Mouse (Mus musculus): ENCODE measurements around the gene Camk1d.

Gene Camk1d

GRCm38 (mm10) chr2:5572314-5573006 lies 141.9 kb downstream of the Camk1d start:
- WGBS, result 77% methylated on average over 10 of the region's 10 CpGs

- 84% methylated on average over 5 of the region's 5 CpGs for WGBS
Measured at GRCm38 (mm10) chr2:5566611-5567010, 147.7 kb downstream of the Camk1d start.

GRCm38 (mm10) chr2:5563685-5564084 lies 150.6 kb downstream of the Camk1d start:
- 76% methylated on average over 4 of the region's 4 CpGs for WGBS

- WGBS, result 78% methylated on average over 3 of the region's 3 CpGs
Measured at GRCm38 (mm10) chr2:5561446-5561845, 152.9 kb downstream of the Camk1d start.

GRCm38 (mm10) chr2:5553264-5553663 lies 161.1 kb downstream of the Camk1d start:
- 51% methylated on average over 3 of the region's 3 CpGs for WGBS

- WGBS, result 88% methylated on average over 5 of the region's 5 CpGs
Measured at GRCm38 (mm10) chr2:5551758-5552255, 162.5 kb downstream of the Camk1d start.

- WGBS, result 87% methylated on average over 2 of the region's 2 CpGs
Measured at GRCm38 (mm10) chr2:5549334-5549733, 165.0 kb downstream of the Camk1d start.

GRCm38 (mm10) chr2:5548872-5549271 lies 165.4 kb downstream of the Camk1d start:
- WGBS, result 56% methylated on average over 4 of the region's 4 CpGs

- 36% methylated on average over 3 of the region's 3 CpGs for WGBS
Measured at GRCm38 (mm10) chr2:5540870-5541269, 173.4 kb downstream of the Camk1d start.

GRCm38 (mm10) chr2:5539894-5540293 lies 174.4 kb downstream of the Camk1d start:
- WGBS, result 81% methylated on average over 3 of the region's 3 CpGs

- 16% methylated on average over 2 of the region's 2 CpGs for WGBS
Measured at GRCm38 (mm10) chr2:5533868-5534267, 180.4 kb downstream of the Camk1d start.

GRCm38 (mm10) chr2:5529992-5530391 lies 184.3 kb downstream of the Camk1d start:
- 66% methylated on average over 2 of the region's 2 CpGs for WGBS

GRCm38 (mm10) chr2:5519221-5519669 lies 195.1 kb downstream of the Camk1d start:
- WGBS, result 33% methylated on average over 8 of the region's 8 CpGs

- 43% methylated on average over 2 of the region's 2 CpGs for WGBS
Measured at GRCm38 (mm10) chr2:5515106-5515505, 199.2 kb downstream of the Camk1d start.

- over 99% methylated on average over 5 of the region's 5 CpGs for WGBS
Measured at GRCm38 (mm10) chr2:5514095-5514494, 200.2 kb downstream of the Camk1d start.

- WGBS, result 77% methylated on average over 2 of the region's 2 CpGs
Measured at GRCm38 (mm10) chr2:5513621-5514020, 200.7 kb downstream of the Camk1d start.

GRCm38 (mm10) chr2:5510042-5510441 lies 204.3 kb downstream of the Camk1d start:
- WGBS, result 72% methylated on average over 6 of the region's 6 CpGs

- 56% methylated on average over 4 of the region's 4 CpGs for WGBS
Measured at GRCm38 (mm10) chr2:5499620-5500019, 214.7 kb downstream of the Camk1d start.

- 38% methylated on average over 5 of the region's 5 CpGs for WGBS
Measured at GRCm38 (mm10) chr2:5489916-5490315, 224.4 kb downstream of the Camk1d start.

GRCm38 (mm10) chr2:5487344-5487743 lies 227.0 kb downstream of the Camk1d start:
- WGBS, result 77% methylated on average over 3 of the region's 3 CpGs

- 76% methylated on average over 7 of the region's 7 CpGs for WGBS
Measured at GRCm38 (mm10) chr2:5486663-5487062, 227.7 kb downstream of the Camk1d start.

- 95% methylated on average over 6 of the region's 6 CpGs for WGBS
Measured at GRCm38 (mm10) chr2:5485786-5486185, 228.5 kb downstream of the Camk1d start.

GRCm38 (mm10) chr2:5479886-5480285 lies 234.4 kb downstream of the Camk1d start:
- 88% methylated on average over 3 of the region's 3 CpGs for WGBS

- 92% methylated on average over 5 of the region's 5 CpGs for WGBS
Measured at GRCm38 (mm10) chr2:5478709-5479108, 235.6 kb downstream of the Camk1d start.

All from cerebral cortex, adult 2 months (tissue).